Mouse (Mus musculus) liver, embryonic 12.5 days (tissue): ENCODE measurements at regions not wholly inside any gene's neighbourhood (a gene's known extent, or its start where the extent isn't known, plus 50 kb on each side); places are given as distances from the start of the nearest gene placed in this dataset.

Experiments used
- ATAC-seq: fragments of 200-750 bp; cut with Nextera tagmentation; 2 replicates; pipeline ENCODE4 v1.8.0; 2017; ENCODE audit warnings: moderate number of reproducible peaks, mild to moderate bottlenecking, moderate library complexity
- H3K27ac ChIP-seq: fragments of 300-500 bp; sonication (generic); 2 replicates; pipeline ENCODE4 v1.5.1; 2016; ENCODE audit warnings: mild to moderate bottlenecking
- H3K27me3 ChIP-seq: fragments of 300-500 bp; sonication (generic); replicated peaks from 2 replicates; pipeline ENCODE4 v1.6.1; 2016; ENCODE audit warnings: mild to moderate bottlenecking, moderate library complexity
- H3K36me3 ChIP-seq: fragments of 300-500 bp; sonication (generic); 2 replicates; pipeline ENCODE4 v1.6.1; 2016; ENCODE audit warnings: mild to moderate bottlenecking, moderate library complexity
- H3K4me1 ChIP-seq: fragments of 300-500 bp; sonication (generic); 2 replicates; pipeline ENCODE4 v1.6.1; 2016
- H3K4me2 ChIP-seq: fragments of 300-500 bp; sonication (generic); 2 replicates; pipeline ENCODE4 v1.6.1; 2016; ENCODE audit warnings: mild to moderate bottlenecking, moderate library complexity
- H3K4me3 ChIP-seq: fragments of 300-500 bp; sonication (generic); 2 replicates; pipeline ENCODE4 v1.5.1; 2016; ENCODE audit warnings: mild to moderate bottlenecking, moderate library complexity
- H3K9ac ChIP-seq: fragments of 300-500 bp; sonication (generic); 2 replicates; pipeline ENCODE4 v1.6.1; 2016; ENCODE audit warnings: mild to moderate bottlenecking, moderate library complexity
- H3K9me3 ChIP-seq: fragments of 300-500 bp; sonication (generic); replicated peaks from 2 replicates; pipeline ENCODE4 v1.6.1; 2016; ENCODE audit warnings: mild to moderate bottlenecking, moderate library complexity
- WGBS: fragments of 180-500 bp; shearing (Covaris S2); methylation state at CpG from one replicate; pipeline ENCODE4 v1.1.7; 2016; ENCODE audit not compliant: insufficient replicate concordance; 5-methylcytosine and 5-hydroxymethylcytosine counted together

DNA sequence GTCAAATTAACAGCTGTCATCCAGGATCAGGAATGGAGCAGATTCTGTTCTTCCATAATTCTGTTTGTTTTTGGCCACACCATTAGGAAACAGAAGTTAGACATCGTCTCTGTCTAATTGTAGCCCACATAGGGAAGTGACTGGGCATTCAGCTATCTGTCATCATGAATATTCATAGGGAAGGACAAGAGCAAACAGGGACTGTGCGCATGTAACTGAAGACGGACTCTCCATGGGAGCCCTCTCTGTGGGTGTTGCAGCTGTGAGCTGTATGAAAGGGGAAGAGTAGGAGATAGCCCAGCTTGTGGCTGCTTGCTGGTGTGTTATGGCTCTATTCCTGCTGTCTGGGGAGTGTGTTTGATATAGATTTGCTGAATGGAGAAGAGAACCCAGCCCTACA, 238.3 kb upstream of the Prok2 start:
- ATAC-seq = no peak
- Histone ChIP-seq H3K4me3 (no peak overlapping the region), H3K27ac (no peak overlapping the region), H3K4me1 (no peaks in the 10 kb centered on the region), H3K9ac (no peak overlapping the region), H3K36me3 (no peaks in the 10 kb centered on the region), H3K9me3 (no peaks in the 10 kb centered on the region), H3K4me2 (no peak overlapping the region), H3K27me3 (peaks cover 38% of the 10 kb centered on the region)
- WGBS = 62% methylated on average over 3 of the region's 3 CpGs

DNA sequence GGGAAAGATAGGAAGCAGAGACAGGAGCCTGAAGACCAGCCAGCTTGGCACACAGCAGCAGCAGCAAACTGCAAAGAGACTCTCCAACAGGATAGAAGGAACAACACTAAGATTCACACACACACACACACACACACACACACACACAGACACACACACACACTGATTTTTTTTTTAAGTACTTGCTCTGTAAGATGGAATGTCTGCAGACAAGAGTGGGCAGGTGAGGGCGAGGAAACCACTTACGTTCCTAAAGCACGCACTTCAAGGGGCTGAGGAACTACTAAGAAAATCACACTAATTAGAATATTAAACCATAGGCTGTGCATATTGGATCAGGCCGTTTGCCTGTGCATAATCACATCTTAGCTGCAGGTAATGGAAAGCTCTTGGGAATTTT, 237.8 kb upstream of the Prok2 start:
- Histone ChIP-seq H3K9ac (no peak overlapping the region), H3K27me3 (peaks cover 38% of the 10 kb centered on the region), H3K4me3 (no peak overlapping the region), H3K27ac (no peak overlapping the region), H3K36me3 (no peaks in the 10 kb centered on the region), H3K4me2 (no peak overlapping the region), H3K4me1 (no peaks in the 10 kb centered on the region), H3K9me3 (no peaks in the 10 kb centered on the region)
- WGBS = 71% methylated on average over 4 of the region's 4 CpGs
- no peak for ATAC-seq

DNA sequence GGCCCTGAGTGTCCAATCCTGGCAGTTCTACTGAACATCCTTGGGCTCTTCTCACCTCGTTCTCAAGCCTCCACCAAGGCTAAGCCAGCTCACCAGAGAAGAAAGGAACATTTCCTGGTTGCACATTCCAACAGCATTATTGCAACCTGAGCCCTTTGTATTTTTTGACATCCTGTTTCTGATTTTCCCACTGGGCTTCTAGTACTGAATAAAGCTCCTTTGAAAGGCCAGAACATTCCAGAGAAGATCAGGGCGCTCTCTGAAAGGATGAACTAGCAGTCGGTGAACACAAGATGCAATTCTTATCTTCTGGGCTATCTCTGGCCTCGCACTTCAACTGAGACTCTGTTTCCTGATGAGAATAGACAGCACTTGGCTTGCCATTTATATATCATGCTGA, 233.2 kb upstream of the Prok2 start:
- H3K4me3 ChIP-seq = no peak overlapping the region
- H3K9me3 ChIP-seq = no peaks in the 10 kb centered on the region
- H3K36me3 ChIP-seq = no peaks in the 10 kb centered on the region
- 36% methylated on average over 4 of the region's 4 CpGs for WGBS
- no peaks in the 10 kb centered on the region for H3K4me1 ChIP-seq
- H3K27me3 ChIP-seq = peaks cover 26% of the 10 kb centered on the region
- H3K27ac ChIP-seq = no peak overlapping the region
- ATAC-seq = no peak
- no peak overlapping the region for H3K4me2 ChIP-seq
- no peak overlapping the region for H3K9ac ChIP-seq

DNA sequence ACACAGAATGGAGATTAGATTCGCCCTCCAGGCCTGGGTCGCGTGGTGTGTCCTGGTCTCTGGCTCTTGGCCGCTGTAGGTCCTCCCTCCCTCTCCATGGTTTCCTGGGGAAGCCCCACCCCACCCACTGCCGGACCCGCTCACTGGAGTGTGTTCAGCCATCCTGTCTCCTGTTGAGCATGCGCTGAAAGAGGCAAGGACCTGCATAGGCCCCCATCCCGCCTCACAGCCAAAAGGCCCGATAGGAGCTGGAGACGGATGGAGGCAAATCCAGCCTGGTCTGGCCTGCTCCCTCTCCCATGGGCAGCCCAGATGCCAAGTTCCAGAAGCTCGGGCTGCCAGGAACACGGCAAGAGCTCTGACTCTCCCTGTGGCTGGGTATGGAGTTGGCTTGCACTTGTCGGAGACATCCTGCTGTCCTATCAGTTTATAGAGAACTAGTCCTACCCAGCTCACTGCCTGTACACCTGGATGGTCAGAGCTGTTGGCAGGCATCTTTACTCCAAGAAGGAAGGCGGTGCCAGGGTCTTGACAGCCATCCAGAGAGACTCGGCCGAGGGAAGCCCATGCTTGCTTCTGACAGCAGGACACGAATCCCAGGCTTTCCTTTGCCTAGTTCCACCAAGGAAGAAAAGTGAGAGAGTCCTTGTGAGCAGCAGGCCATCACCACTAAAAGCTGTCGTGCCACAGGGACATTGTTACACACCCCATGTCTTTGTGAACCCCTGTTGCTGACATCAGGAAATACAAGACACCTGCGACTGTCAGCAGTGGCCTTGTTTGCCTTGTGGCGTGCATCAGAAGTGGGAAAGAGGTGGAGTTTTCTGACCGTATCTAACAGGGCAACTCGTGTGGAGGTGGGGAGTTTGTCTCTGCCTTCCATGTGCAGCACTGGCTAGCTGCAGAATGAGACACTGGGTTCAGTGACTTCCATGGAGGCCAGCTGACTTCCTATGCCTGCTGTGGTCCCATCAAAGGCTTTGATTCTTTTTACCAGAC, 228.9 kb upstream of the Prok2 start:
- H3K4me1 ChIP-seq = no peaks in the 10 kb centered on the region
- H3K4me2 ChIP-seq = no peak overlapping the region
- ATAC-seq = no peak
- peaks cover 11% of the 10 kb centered on the region for H3K27me3 ChIP-seq
- no peak overlapping the region for H3K4me3 ChIP-seq
- H3K9me3 ChIP-seq = no peaks in the 10 kb centered on the region
- 58% methylated on average over 22 of the region's 22 CpGs for WGBS
- H3K9ac ChIP-seq = no peak overlapping the region
- H3K27ac ChIP-seq = no peak overlapping the region
- no peaks in the 10 kb centered on the region for H3K36me3 ChIP-seq

DNA sequence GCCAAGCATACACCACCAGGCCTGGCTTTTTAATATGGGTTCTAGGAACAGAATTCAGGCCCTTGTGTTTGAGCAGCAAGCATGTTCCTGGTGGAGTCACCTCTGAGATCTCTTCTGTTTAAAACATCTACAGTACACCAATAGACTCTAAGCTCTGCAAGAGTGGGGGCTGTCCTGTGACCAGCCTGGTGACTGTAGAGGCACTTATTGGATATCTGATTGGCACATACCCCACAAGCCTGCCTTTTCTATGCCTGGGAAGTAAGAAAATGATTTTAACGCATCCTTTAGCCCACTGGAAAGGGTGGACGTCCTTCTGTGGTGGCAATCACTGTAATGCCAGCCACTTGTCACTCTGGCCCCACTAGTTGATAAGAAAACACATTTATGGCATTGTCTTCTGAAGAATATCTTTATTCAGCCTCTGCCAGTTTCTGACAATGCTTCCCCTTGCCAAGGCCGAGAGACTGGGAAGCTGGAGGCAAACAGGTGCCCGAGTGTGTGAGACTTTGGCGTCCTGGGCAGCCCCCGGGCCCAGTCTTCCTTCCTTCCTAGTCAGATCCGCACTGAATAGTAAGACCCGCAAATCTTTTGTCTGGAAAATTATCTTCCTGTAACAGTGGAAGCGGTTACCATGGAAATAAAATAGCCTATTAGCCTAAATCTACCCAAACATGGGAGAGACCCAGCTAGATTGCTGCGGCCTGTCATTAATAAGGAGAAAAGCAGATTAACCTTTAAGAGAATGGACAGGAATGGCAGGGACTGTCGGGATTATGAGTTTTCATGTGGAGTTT, 228.0 kb upstream of the Prok2 start:
- no peaks in the 10 kb centered on the region for H3K9me3 ChIP-seq
- no peak overlapping the region for H3K9ac ChIP-seq
- peaks cover 8% of the 10 kb centered on the region; the same call in 1 of the 2 replicates for H3K27me3 ChIP-seq
- H3K4me1 ChIP-seq = no peaks in the 10 kb centered on the region
- WGBS = 63% methylated on average over 11 of the region's 11 CpGs
- H3K4me3 ChIP-seq = no peak overlapping the region
- no peak overlapping the region for H3K4me2 ChIP-seq
- no peak for ATAC-seq
- H3K36me3 ChIP-seq = no peaks in the 10 kb centered on the region
- H3K27ac ChIP-seq = no peak overlapping the region

DNA sequence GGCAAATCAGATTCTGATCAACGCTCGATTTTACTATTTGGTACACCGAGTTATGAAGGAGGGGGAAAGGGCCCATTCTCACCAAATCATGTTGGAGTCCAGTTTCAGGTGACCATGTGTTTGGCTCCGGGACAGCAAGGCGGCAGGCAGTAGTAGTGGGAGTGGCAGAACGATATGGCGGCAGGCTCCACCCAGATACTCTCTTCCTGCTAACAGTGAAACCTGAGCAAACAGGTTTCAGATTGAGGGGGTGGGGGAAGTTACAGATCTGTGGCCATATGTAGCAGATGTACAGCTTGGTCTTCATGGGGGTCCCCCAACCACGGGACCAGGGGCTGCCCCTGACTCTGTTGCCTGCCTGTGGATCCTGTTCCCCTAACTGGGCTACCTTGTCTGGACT, 224.6 kb upstream of the Prok2 start:
- Histone ChIP-seq H3K9me3 (no peaks in the 10 kb centered on the region), H3K4me1 (no peaks in the 10 kb centered on the region), H3K27me3 (peaks cover 11% of the 10 kb centered on the region; the same call in 1 of the 2 replicates), H3K36me3 (no peaks in the 10 kb centered on the region), H3K4me3 (no peak overlapping the region), H3K9ac (no peak overlapping the region), H3K27ac (no peak overlapping the region), H3K4me2 (no peak overlapping the region)
- 72% methylated on average over 8 of the region's 8 CpGs for WGBS
- ATAC-seq = no peak

DNA sequence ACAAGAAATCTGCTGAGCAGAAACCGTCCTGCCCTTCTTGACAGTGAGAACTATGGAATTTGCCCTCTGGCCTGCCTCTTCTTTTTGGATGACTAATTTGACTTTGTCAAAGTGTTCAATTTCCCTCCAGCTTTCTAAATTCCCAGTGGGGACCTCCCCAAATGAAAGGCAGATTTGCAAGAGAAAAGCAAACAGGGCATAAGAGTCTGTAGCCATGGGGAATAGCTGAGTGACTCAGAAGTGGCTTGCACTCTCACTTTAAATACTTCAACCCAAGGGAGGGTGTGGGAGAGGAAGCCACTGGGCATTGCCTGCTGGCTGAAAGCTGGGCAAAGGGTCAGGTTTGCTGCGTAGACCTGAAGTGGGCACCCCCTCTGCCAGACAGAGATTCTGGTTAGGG, 220.7 kb upstream of the Prok2 start:
- no peak for ATAC-seq
- no peak overlapping the region for H3K4me2 ChIP-seq
- WGBS = 56% methylated on average over 2 of the region's 2 CpGs

DNA sequence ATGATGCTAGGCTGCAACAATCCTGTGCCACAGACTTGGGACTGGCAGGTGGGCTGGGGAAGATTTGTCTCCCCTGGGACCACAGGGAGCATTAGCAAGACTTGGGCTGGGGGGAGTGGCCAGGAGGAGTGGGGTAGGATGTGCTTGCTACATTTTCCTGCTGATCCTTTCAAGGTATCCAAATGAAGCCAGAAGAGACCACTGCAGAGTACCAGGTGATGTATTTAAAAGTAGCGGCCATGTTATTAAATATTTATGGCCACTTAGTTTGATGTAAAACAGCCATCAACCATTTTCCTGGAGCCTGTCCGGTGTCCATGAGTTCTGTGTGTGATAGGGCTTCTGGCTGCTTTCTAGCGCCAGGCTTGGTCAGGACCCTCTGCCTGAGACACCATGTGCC, 220.3 kb upstream of the Prok2 start:
- Histone ChIP-seq H3K27ac (no peak overlapping the region), H3K4me2 (no peak overlapping the region), H3K9ac (no peak overlapping the region), H3K9me3 (no peaks in the 10 kb centered on the region), H3K4me3 (no peak overlapping the region), H3K4me1 (no peaks in the 10 kb centered on the region), H3K36me3 (no peaks in the 10 kb centered on the region), H3K27me3 (peaks cover 8% of the 10 kb centered on the region; the same call in 1 of the 2 replicates)
- no peak for ATAC-seq
- 72% methylated on average over 3 of the region's 3 CpGs for WGBS

More for the DNA sequence above, 220.7 kb upstream of the Prok2 start:
- H3K36me3 ChIP-seq = no peaks in the 10 kb centered on the region
- no peaks in the 10 kb centered on the region for H3K9me3 ChIP-seq
- H3K27ac ChIP-seq = no peak overlapping the region
- H3K27me3 ChIP-seq = peaks cover 8% of the 10 kb centered on the region; the same call in 1 of the 2 replicates
- H3K4me3 ChIP-seq = no peak overlapping the region
- no peaks in the 10 kb centered on the region for H3K4me1 ChIP-seq
- no peak overlapping the region for H3K9ac ChIP-seq

DNA sequence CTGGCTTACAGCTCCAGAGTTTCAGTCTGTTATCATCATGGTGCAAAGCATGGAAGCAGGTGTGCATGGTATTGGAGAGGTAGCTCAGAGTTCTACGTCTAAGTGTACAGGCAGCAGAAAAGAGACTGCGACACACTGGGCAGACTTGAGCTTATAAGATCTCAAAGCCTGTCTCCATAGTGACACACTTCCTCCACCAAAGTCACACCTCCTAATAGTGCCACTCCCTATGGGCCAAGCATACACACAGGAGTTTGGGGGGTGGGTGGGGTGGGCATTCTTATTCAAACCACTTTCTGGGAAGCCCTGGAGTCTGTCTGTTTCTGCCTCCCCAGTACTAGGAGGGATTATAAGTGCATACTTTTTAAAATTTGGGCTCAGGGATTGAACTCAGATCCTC, 219.5 kb upstream of the Prok2 start:
- 70% methylated on average over 2 of the region's 2 CpGs for WGBS
- peaks cover 8% of the 10 kb centered on the region; the same call in 1 of the 2 replicates for H3K27me3 ChIP-seq

DNA sequence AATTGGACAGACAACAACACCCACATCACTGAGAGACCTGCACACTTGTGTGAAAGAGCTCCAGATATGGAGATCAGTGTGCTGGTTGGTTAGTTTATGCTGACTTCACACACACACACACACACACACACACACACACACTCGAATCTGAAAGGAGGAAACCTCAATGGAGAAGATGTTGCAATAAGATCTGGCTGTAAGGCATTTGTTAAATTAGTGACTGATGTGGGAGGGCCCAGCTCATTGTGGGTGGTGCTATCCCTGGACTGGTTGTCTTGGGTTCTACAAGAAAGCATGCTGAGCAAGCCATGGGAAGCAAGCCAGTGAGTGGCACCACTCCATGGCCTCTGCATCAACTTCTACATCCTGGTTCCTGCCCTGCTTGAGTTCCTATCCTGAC, 216.8 kb upstream of the Prok2 start:
- Histone ChIP-seq H3K4me1 (no peaks in the 10 kb centered on the region), H3K27ac (no peak overlapping the region), H3K36me3 (no peaks in the 10 kb centered on the region), H3K27me3 (0 out of 2 replicates have a peak, but pooled peaks cover 12% of the 10 kb centered on the region), H3K9me3 (no peaks in the 10 kb centered on the region), H3K9ac (no peak overlapping the region), H3K4me3 (no peak overlapping the region), H3K4me2 (no peak overlapping the region)
- 33% methylated on average over 1 of the region's 1 CpGs for WGBS
- ATAC-seq = no peak

More for the DNA sequence above, 219.5 kb upstream of the Prok2 start:
- H3K27ac ChIP-seq = no peak overlapping the region
- H3K9ac ChIP-seq = no peak overlapping the region
- H3K9me3 ChIP-seq = no peaks in the 10 kb centered on the region
- no peaks in the 10 kb centered on the region for H3K36me3 ChIP-seq
- H3K4me1 ChIP-seq = no peaks in the 10 kb centered on the region
- H3K4me3 ChIP-seq = no peak overlapping the region
- H3K4me2 ChIP-seq = no peak overlapping the region
- no peak for ATAC-seq

DNA sequence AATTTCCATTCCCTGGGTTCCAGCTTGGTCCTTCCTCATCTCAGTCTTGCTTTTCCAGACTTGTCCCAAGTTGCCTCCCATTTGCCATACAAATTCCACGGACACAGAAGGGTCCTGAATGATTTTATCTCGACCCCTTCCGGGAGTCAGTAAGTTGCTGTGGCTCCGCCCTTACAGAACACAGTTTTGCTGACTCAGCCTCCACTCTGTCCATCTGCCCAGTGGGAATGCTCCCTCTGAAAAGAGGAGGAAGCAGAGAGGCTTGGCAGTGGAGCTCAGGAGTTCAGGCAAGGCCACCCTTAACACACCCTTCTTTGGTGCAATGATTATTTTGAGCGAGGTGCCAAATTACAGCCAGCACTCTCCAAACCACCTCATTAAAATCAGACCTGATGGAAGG, 213.9 kb upstream of the Prok2 start:
- no peaks in the 10 kb centered on the region for H3K9me3 ChIP-seq
- WGBS = 32% methylated on average over 5 of the region's 5 CpGs
- no peak overlapping the region for H3K4me3 ChIP-seq
- no peak overlapping the region for H3K4me2 ChIP-seq
- no peak overlapping the region for H3K27ac ChIP-seq
- H3K27me3 ChIP-seq = 0 out of 2 replicates have a peak, but pooled peaks cover 3% of the 10 kb centered on the region
- no peaks in the 10 kb centered on the region for H3K36me3 ChIP-seq
- H3K4me1 ChIP-seq = no peaks in the 10 kb centered on the region
- H3K9ac ChIP-seq = no peak overlapping the region
- no peak for ATAC-seq

DNA sequence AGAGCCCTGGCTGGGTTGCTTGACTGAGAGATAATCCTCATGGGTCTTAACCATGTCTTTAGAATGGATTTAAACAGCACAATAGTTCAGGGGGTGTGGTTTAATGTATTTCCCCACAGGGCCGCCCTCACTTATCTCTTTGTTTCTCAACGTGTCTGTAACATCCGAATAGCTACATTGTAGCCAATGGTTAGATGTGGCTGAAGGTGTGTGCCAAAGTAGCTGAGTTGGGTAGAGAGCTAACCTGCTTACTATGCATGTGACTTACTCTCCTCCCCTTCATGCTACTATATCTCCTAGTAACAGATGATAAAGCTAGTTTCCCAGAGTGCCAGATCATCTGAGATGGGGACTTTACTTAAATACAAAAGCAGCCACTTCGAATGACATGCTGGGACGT, 213.2 kb upstream of the Prok2 start:
- Histone ChIP-seq H3K9me3 (no peaks in the 10 kb centered on the region), H3K36me3 (no peaks in the 10 kb centered on the region), H3K4me1 (no peaks in the 10 kb centered on the region), H3K4me2 (no peak overlapping the region), H3K27me3 (0 out of 2 replicates have a peak, but pooled peaks cover 3% of the 10 kb centered on the region), H3K9ac (no peak overlapping the region), H3K4me3 (no peak overlapping the region), H3K27ac (no peak overlapping the region)
- ATAC-seq = no peak
- 41% methylated on average over 5 of the region's 5 CpGs for WGBS
